Mouse (Mus musculus) c-Kit-positive CD71-positive TER-119-positive erythroid progenitor cells, embryonic 14.5 days (primary cell): ENCODE results near the gene Taldo1.
A peak's percentile ranks its signal among the peaks of the same experiment; 100 is the strongest.

Experiments used
- DNase-seq: peaks from one replicate; pipeline ENCODE4 v3.0.0-alpha.2; 2013; ENCODE audit warnings: low spot score

Gene Taldo1

GRCm38 (mm10) chr7:141423811-141424210 is 31.8 kb downstream of the Taldo1 start:
- DNase-seq: no peak

- no peak for DNase-seq
Observed at GRCm38 (mm10) chr7:141426948-141427730, 35.1 kb downstream of the Taldo1 start.

DNA sequence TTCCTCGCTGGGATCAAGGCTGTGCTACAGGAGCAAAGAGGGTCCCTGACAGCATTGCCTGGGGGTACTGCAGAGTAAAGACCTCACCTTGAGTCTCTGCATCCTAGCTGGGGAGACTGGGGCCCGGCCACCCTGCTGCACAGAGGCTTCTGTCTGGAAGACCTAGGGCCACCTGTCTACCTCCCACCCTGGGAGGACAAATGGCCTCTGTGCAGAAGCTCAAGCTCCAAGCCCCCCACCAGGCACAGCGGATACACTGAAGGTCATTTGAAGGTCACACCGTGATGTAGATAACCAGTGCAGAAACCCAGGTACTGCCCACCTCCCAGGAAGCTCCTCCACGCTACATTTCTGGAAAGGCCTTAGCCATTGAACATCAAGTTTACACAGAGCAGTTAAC is 36.7 kb downstream of the Taldo1 start:
- no peak for DNase-seq

DNA sequence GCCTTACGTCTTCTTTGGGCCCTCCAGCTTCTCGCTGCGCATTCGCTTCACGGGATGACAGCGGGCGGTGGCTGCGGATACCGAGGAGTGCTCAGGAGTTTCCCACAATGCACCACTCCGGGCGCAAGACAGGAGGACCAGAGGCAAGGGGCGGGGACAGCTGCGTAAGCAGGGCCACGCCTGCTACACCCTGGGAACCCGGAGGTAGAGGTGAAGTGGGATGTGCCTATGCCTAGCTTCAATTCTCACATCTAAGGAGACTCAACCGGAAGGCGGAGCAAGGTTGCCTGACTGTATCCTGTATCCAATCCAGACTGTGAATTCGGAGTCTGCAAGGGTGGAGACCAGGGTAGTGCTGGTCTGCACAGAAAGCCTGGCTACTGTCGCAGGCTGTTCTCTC is 37.3 kb downstream of the Taldo1 start, which contains the start of gene Cend1:
Cend1 (minus strand) TSS at position 182 of the 400 bp plus-strand sequence.
- no peak for DNase-seq

- DNase-seq: no peak
Observed at GRCm38 (mm10) chr7:141429840-141430584, 38.0 kb downstream of the Taldo1 start.

- no peak for DNase-seq
Observed at GRCm38 (mm10) chr7:141430585-141431240, 38.7 kb downstream of the Taldo1 start.

DNA sequence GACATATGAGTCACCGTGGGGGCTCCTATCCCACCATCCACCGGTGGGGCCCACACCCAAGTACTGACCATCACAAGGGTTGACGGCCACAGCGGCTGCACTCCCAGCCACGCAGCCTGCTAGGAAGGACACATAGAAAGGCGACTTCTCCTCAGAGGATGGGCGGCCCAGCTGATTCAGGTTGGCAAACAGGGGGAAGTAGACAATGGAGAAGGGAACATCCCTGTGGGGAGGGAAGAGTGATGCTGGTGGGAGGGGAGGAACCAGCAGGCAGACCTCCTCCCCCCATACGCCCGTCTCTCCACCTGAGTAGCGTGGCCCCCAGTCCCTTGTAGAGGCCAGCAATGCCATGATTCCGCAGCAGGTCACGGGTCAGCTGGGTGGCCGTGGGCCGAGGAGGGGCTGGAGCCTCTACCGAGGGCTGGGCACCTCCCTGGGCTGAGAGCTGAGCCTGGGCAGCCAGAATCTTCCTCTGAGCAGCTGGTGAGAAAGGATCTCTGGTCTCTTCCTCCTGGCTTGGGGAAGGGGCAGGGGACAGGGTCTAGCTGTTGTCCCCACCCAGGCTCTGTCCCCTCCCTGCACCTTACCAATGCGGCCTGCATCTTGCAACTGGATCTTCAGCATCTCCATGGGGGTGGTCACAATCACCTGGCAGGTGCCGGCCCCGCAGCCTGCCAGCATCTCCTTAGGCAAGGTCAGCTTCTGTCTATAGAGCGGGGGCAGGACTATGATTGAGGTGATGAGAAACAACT is 39.6 kb downstream of the Taldo1 start:
- DNase-seq: no peak

DNA sequence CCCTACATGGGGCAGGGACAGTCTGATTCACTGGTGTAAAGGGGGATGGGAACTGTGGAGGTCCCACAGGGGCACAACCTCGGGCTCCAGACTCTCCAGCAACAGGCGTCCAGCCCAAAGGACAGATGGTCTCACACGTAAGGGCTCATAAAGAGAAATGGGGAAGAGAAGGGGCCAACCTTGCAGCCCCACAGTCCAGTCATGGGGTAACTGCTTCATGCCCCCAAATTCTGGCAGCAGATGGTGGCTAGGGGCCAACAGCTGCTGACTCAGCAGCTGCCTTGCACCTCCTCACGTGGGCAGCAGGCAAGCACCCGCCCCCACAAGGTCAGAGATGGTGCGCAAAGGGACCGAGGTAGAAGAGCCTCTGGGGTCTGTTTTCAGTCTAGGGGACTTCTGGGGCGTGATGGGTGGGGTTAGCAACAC is 40.2 kb downstream of the Taldo1 start:
- no peak for DNase-seq

DNA sequence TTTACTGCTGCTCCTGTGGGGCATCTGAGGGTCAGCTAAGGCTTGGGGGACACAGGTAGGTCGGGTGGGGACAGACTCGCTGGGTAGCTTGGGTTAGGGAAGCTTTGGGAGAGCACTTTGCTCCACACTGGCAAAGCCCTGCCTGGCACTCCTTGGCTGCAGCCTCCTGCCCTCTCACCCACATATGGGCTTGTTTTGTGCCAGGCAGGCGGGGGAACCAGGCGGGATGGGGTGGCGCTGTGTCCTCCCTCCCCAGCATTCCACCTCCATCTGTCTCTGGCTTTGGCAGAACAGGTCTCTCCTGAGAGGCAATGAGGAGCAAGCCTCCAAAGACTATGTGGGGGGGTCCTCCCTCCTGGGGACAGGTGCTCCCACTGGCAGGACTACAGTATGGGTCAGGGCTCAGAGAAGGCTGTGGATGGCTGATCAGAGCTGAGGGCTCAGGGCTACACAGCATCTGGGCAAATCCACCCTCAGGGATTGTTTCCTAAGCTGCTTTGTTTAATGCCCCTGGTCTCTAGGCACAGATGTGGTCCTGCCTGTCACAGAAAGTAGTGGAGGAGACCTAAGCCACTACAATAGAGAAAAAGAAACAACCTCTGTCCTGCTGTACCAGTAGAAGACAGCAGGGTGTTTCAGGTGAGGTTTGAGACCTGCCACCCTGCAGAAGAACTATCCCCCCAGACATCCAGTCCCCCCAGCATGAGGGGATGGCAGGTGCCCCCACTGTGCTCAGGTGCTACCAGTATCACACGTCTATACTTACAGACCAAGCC is 40.9 kb downstream of the Taldo1 start:
- DNase-seq: no peak

GRCm38 (mm10) chr7:141433517-141434400 is 41.8 kb downstream of the Taldo1 start:
- DNase-seq: no peak

DNA sequence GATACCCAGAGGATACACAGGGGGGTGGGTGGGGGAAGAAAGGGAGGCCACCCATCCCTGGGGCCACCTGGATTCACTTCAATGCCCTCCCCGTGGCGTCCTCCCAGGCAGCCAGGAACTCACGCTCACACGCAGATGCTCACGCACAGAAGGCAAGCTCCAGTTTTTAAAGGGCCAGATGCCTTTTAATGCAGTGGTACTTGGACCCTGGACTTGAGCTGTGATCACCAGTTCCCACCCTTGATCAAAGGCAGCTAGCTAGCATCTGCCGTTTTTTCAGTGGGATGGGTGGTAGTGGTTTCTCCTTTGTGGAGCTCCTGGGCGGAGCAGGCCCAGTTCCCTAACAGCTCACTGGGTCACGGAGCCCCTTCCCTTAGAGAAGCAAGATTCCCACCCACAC is 42.5 kb downstream of the Taldo1 start:
- DNase-seq: no peak

- DNase-seq: peak; percentile 80
Observed at GRCm38 (mm10) chr7:141435129-141435855, 43.3 kb downstream of the Taldo1 start.

DNA sequence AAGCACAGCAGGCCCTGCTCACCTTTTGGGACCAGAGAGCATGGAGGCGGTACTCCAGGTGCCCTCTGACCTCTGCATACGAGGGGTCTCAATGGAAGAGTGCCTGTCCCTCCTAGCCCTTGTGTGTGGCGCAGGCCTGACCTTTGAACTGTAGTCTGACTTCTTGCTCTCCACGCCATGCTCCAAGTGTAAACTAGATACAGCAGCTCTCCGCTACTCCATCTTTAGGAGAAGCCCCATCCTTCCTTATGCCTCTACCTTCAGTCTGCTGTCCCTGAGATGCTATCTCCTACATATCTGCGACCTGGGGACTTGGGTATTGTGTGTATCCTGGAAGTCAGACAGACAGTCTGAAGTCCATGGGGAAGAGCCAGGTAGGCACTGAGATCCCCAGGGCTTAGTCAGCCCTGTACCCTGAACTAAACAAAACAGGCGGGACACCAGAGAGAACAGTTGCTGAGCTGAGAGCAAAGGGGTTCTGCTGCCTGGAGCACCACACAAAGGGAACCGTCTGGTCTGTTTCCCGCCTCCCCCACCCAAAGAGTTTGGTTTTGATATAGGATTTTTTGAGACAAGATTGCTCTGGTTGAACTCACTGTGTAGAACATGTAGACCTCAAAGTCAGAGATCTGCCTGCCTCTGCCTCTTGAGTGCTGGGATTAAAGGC is 44.0 kb downstream of the Taldo1 start:
- no peak for DNase-seq

DNA sequence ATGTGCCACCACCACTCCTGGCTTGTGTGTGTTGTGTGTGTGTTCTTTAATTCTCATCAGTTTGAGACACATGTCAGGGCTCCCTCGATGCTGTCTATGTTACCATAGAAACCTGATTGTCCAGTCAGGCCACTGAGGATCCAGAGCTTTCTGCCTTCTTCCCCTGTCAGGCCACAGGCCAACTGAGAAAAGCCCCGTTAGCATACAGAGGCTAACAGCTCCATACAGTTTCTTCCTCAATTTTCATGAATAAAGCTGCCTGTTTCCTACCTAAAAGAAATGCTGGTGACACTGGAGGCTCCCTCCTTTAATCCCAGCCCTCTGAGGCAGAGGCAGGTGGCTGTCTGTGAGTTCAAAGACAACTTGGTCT is 44.5 kb downstream of the Taldo1 start:
- no peak for DNase-seq

GRCm38 (mm10) chr7:141437178-141438120 is 45.5 kb downstream of the Taldo1 start, which contains the start of gene Slc25a22:
Gene Slc25a22, minus strand, starts transcription at chr7:141437892.
- peak; percentile 75 for DNase-seq

DNA sequence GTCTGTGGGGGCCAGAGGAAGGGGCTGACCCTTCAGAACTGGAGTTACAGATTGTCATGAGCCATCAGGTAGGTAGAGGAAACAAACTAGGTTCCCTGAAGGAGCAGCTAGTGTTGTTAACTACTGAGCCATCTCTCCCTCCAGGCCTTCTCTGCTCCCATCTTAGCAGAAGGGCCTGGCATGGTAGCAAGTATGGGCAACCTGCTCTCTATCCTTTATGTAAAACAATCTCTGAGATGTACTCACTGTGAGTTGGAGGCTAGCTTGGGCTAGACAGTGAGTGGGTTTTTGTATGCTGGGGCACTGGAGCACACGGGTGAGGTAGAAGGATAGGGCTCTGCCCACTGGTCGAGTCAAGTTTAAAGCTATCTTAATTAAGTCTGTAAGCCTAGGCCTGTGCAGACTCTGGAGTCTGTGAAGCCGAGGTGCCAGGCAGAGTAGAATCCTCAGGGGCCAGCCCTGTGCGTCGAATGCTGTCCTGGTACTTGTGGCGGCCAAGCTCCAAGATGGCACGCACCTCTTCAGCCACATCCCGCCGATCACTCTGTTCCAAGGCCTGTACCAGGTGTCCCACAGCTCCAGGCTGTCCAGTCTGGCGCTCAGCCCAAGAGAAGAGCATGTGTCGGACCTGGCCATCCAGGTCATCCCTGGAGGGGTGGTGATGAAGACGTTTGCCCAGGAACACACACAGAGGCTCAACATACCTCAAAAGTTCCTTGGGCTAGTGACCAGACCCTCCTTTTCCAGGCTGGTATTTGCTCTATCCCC is 46.4 kb downstream of the Taldo1 start:
- DNase-seq: no peak

- DNase-seq: no peak
Observed at GRCm38 (mm10) chr7:141439140-141439679, 47.2 kb downstream of the Taldo1 start.
